Mouse (Mus musculus) layer of hippocampus, adult 9-10 months (tissue): ENCODE data around the gene A730061H03Rik.

Source experiments
- DNase-seq: peaks from one replicate; pipeline ENCODE4 v3.0.0; 2022; ENCODE audit warnings: low spot score

A730061H03Rik gene

DNA sequence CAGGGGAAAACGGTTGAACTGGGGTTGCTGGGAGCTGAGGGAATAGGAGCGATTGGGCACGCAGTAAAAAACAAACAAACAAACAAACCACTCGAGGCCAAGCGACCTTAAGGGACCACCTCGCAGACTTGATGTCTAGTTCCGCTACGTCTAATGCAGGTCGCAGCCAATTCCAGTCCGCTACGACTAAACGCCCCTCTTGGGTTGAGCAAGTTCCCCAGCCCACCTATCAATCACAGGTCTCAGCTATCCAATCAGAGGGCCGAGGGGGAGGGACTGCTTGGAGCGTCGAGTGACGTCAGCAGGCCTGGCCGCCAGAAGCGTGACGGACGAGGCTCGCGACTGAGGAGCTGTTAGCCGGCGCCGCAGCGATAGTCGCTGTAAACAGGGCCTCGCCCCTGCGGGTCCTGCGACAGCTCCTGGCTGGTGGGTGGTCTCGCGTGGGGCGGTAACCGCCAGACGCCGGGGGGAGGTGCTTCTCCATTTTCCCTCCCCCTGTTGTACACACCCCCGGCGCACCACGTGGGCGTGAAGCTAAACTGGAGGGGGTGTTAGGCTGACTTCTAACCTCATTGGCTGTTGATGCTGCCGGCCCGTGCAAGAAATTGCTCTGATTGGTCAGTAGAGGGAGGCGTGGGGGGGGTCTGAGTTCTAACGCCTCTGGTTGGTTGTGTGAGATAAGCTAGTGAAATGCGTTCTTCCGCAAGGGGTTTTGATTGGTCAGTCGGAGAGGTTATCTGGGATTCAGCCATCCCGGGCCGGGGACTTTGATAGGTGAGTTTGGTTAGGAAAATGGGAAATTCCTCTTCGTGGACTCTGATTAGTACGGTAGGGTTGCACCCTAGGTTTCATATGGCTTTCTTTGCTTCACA lies at the start of gene A730061H03Rik:
A730061H03Rik (minus strand) TSS at position 205 of the 872 bp plus-strand sequence.
- peak; percentile 97 for DNase-seq

DNA sequence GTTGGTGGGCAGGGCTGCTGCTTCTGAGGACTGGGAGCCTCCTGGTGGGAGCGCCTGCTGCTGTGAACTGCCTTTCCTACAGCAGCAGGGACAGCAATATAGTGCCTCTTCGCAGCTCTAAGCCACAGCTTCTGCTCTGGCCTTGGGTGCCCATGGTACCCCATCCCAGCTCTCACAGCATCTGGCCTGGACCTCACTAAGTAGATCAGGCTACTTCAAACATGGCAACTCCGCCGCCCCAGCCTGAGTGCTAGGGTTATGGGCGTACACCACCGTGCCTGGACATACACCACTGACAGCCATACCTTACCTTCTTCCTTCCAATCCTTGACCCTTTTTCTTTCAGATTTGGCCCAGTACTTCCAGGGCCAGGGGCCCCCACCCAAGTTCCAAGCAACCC lies 48.1 kb upstream of the A730061H03Rik start:
- no peak for DNase-seq

GRCm38 (mm10) chr14:55605743-55606459 lies 45.7 kb upstream of the A730061H03Rik start:
- no peak for DNase-seq

- DNase-seq = no peak
These were observed 44.6 kb upstream of the A730061H03Rik start for GRCm38 (mm10) chr14:55604823-55605222.

DNA sequence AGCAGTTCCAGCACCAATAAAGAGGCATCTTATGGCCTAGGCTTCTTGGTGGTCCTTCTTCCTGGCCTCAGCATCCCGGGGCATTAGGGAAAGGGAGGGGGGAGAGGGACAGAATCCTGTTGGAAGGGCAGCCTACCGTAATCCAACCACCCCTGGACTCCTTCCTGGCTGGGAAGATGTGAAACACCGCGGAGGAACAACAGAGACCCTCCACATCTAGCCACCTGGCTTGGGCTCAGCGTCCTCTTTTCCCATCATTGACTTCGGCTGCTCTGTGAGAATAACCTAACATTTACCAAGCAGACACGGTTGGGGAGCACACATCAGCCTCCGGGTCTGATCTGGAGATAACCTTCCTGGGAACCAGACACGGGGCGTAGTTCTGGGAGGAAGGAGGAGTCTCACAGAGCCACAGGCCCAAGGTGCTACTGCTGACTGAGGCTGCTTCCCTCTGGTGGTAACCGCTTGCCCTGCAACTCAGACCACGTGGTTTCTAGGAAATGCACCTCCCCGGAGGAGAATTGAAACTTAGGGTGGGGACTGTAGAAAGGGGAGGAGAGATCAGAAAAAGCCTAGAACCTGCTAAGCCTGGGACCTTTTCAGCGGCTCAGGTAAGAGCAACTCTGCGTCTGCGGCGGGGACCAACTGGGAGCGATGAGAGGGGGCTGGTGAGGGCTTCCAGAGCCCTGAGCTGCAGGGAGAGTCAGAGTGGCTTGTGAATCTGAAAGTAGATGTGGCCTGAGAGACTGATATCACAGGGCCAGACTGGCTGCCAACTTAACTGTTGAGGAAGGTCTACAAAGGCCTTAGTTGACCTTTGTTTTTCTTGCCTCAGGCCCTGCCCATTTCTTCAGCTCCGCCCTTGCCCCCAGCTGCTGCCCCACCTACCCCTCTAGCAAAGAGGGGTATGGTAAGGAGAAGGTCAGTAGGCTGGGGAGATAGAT lies 43.7 kb upstream of the A730061H03Rik start:
- peak; percentile 82 for DNase-seq

DNA sequence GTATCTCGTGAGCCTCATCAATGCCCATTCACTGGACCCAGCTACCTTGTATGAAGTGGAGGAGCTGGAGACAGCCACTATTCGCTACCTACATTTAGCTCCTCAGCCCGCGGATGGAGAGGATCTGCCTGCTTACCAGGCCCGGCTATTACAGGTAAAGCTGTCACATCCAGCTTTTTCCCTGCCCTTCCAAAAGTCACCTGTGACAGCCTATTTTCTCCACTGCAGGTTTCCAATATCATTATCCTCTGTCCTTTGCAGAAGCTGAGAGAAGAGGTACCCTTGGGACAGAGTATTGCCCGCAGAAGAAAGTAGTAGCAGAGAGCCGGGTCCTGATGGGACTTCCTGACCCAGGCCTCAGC lies 43.0 kb upstream of the A730061H03Rik start, which contains the start of gene Irf9:
Irf9 (plus strand) TSS at position 301 of the 362 bp plus-strand sequence.
- no peak for DNase-seq

GRCm38 (mm10) chr14:55598521-55599390 lies 38.5 kb upstream of the A730061H03Rik start:
- no peak for DNase-seq

DNA sequence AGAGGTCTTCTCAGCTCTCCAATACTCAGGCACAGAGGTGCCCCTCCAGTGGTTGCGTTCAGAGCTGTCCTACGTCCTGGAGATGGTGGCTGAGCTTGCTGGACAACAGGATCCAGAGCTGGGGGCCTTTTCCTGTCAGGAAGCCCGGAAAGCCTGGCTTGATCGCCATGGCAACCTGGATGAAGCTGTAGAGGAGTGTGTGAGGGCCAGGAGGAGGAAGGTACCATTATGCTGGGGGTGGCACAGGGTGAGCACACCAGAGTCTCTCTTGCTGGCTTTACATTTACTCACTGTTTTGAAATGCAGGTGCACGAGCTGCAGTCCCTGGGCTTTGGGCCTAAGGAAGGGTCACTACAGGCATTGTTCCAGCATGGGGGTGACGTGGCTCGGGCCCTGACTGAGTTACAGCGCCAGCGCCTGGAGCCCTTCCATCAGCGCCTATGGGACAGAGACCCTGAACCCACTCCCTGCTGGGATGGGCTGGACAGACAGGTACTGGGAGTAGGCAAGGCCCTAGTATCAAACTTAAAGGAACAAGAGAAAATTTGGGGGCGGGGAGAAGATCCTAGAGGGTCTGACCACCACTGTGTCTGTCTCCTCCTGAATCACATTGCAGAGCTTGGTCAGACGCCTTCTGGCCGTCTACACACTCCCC lies 36.0 kb upstream of the A730061H03Rik start:
- no peak for DNase-seq

DNA sequence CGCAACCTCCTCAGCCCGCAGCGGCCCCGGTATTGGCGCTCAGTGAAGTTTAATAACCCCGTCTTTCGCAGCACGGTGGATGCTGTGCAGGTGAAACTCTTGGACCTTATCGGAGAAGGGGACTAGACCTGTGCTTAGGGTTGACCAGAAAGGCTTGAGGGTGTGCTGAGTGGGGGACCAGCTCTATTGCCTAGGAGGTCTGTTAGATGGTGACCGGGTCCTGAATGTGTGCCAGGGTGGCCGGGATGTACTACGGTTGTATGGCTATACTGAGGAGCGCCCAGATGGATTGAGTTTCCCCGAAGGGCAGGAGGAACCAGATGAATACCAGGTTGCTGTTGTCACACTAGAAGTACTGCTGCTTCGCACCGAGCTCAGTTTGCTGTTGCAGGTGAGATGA lies 32.0 kb upstream of the A730061H03Rik start:
- DNase-seq = no peak

GRCm38 (mm10) chr14:55591331-55591891 lies 31.2 kb upstream of the A730061H03Rik start, which contains the start of gene Rnf31:
Rnf31 (plus strand) TSS chr14:55591708.
- DNase-seq = peak; percentile 86

GRCm38 (mm10) chr14:55590748-55591330 lies 30.6 kb upstream of the A730061H03Rik start, which contains the start of gene Psme2:
Psme2 (minus strand) TSS chr14:55591113.
- DNase-seq = peak; percentile 88

- no peak for DNase-seq
These were observed 29.7 kb upstream of the A730061H03Rik start for GRCm38 (mm10) chr14:55589771-55590448.

GRCm38 (mm10) chr14:55589271-55589670 lies 29.1 kb upstream of the A730061H03Rik start:
- no peak for DNase-seq

GRCm38 (mm10) chr14:55586149-55586548 lies 25.9 kb upstream of the A730061H03Rik start:
- DNase-seq = no peak

DNA sequence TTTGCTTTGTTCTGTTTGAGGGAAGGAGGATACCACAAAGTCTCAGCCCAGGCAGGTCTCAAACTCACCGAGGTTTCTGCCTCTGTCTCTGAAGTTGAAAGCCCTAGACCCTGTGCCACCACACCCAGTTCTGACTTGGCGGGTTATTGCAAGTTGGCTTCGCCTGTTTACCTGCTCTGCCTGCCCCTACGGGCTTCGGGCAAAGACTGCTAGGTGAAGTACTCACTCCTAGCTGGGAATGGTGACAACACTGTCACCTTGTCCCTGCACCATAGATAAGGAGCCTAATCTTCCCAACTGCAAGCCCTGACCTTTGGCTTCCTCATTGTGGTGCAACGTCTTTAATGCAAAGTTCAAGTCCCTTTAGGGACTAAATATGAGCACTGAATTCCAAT lies 25.4 kb upstream of the A730061H03Rik start:
- no peak for DNase-seq

DNA sequence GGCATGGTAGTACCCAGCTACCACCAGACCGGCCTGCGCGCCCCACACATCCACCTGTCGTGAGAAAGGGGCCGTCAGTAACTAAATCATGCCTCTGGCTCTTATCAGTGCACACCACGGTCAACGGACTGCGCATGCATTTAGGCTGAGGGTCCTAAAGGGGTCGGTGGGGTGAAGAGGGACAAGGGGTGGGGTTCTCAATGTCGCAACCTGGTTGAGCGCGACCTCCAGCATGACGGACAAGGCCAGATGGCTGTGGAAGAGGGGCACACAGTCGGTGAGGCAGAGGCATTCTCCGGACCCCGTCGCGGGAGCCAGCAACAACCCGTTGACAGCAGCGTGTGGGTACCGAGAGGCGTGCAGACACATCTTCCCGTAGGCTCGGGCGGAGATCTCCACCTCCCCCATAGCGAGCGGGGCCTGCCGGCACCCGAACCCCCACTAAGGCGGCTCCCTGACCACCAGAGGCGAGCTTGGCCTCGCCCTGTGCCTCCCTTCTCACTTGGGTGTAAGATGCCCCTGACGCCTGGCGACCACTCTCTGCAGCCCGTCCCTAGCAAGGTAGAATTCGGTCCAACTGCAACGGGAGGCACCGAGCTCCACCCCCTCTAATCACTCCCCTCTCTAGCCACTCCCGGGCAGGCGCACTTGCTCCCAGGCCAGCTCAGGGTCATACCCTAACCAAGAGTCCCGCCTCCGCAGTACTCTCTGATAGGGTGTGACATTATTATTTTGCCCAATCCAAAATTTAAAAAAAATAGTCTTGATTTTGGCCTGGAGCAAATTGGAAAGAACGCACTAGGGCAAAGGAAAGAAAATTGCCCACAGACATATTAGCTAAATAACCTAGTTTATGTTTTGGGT lies 24.7 kb upstream of the A730061H03Rik start, which contains the start of gene Emc9:
Emc9 (minus strand) TSS at position 601 of the 864 bp plus-strand sequence.
- DNase-seq = no peak

GRCm38 (mm10) chr14:55584303-55584701 lies 24.1 kb upstream of the A730061H03Rik start:
- no peak for DNase-seq
